Mouse (Mus musculus) liver, postnatal 0 days (tissue): ENCODE measurements around the gene Epha5.

ENCODE experiments used
- CTCF ChIP-seq: sonication (generic); IDR thresholded peaks from 2 replicates; pipeline ENCODE4 v1.5.1; 2016; ENCODE audit warnings: antibody characterized with exemption, low read depth
- EP300 ChIP-seq: IDR thresholded peaks from 2 replicates; pipeline ENCODE4 v1.6.1; 2016; ENCODE audit warnings: antibody characterized with exemption, low read depth, mild to moderate bottlenecking

DNA sequence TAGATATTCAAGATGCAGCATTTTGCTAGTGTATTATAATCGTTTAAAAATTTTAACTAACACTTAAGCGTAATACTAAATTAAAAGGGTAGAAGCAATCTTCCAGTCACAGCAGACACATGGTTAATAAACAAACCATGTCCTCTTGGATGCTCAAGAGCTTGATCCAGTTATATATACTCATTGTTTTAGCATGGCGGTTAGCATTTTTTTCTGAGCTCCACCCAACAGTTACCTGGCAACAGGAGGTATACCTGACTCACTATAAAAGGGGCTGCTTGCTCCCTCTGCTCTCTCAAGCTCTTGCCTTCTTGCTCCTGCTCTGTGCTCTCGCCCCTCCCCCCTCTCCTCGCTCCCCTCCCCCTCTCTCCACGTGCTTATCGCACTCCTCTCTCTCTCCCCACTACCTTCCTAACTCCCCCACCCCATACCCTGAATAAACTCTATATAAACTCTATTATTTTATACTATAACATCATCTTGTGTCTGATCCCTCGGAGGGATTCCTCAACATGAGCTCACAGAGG, 98.3 kb downstream of the Epha5 start:
- TF ChIP-seq CTCF = no peak
- TF ChIP-seq EP300 = no peak
